Mouse (Mus musculus) CH12.LX (cell line): ENCODE results near the gene Gm5431. TPM values are rescaled to one million over a fixed set of nuclear protein-coding genes. Genes with fewer than 3 reads are reported as not detected.

Experiments
- polyA plus RNA-seq: library from polyadenylated mRNA; unstranded; fragments of >175 nt; gene quantifications from 2 replicates; pipeline ENCODE4 v1.2.1, GENCODE M21; 2012; ENCODE audit warnings: low read depth; ENCODE audit not compliant: insufficient read length
- total RNA-seq, 2 experiments: library from RNA; depleted of rRNA; stranded (reverse); fragments of 300-350 nt in 1 of 2; fragments of >200 nt in 1 of 2; gene quantifications; 2 replicates each; pipeline ENCODE4 v1.2.3; 2012 to 2014

Gm5431 gene
- total and polyA plus RNA-seq, 3 experiments = 0.89 to 4.9 (median 2.0) TPM

Other genes starting within 250 kb of the Gm5431 start
- gene Rack1, start 101.9 kb downstream of the Gm5431 start, total RNA-seq (2012; rRNA removed) = 5,582 and 6,330 TPM in 2 replicates
- gene Rack1, start 101.9 kb downstream of the Gm5431 start, total RNA-seq (2014; rRNA removed) = 4,885 and 5,265 TPM in 2 replicates
- 3,744 and 4,313 TPM in 2 replicates for gene Rack1, start 101.9 kb downstream of the Gm5431 start, polyA plus RNA-seq
- gene Trim41, start 84.9 kb downstream of the Gm5431 start, total RNA-seq (2012; rRNA removed) = 30.2 and 36.0 TPM in 2 replicates
- gene Trim41, start 84.9 kb downstream of the Gm5431 start, total RNA-seq (2014; rRNA removed) = 18.8 and 20.9 TPM in 2 replicates
- 51.6 and 63.7 TPM in 2 replicates for gene Trim41, start 84.9 kb downstream of the Gm5431 start, polyA plus RNA-seq
- gene Trim7, start 76.1 kb downstream of the Gm5431 start, total RNA-seq (2012; rRNA removed) = 20.8 and 34.6 TPM in 2 replicates
- 9.2 and 9.5 TPM in 2 replicates for gene Trim7, start 76.1 kb downstream of the Gm5431 start, total RNA-seq (2014; rRNA removed)
- gene Trim7, start 76.1 kb downstream of the Gm5431 start, polyA plus RNA-seq = 11.6 and 15.1 TPM in 2 replicates
- 6.8 and 7.1 TPM in 2 replicates for gene Gm12184, start 75.6 kb downstream of the Gm5431 start, total RNA-seq (2012; rRNA removed)
- 51.6 and 61.0 TPM in 2 replicates for gene Gm12184, start 75.6 kb downstream of the Gm5431 start, total RNA-seq (2014; rRNA removed)
- gene Gm12184, start 75.6 kb downstream of the Gm5431 start, polyA plus RNA-seq = 5.6 and 17.1 TPM in 2 replicates
- gene Irgm1, start 30.5 kb downstream of the Gm5431 start, total RNA-seq (2012; rRNA removed) = 25.7 and 35.0 TPM in 2 replicates
- 58.1 and 63.8 TPM in 2 replicates for gene Irgm1, start 30.5 kb downstream of the Gm5431 start, total RNA-seq (2014; rRNA removed)
- gene Irgm1, start 30.5 kb downstream of the Gm5431 start, polyA plus RNA-seq = 49.0 and 52.2 TPM in 2 replicates
- 23.5 and 33.5 TPM in 2 replicates for gene Psme2b, start 44.0 kb upstream of the Gm5431 start, total RNA-seq (2012; rRNA removed)
- 78.3 and 80.3 TPM in 2 replicates for gene Psme2b, start 44.0 kb upstream of the Gm5431 start, total RNA-seq (2014; rRNA removed)
- gene Psme2b, start 44.0 kb upstream of the Gm5431 start, polyA plus RNA-seq = 62.4 and 80.1 TPM in 2 replicates
- gene Olfr56, start 76.7 kb upstream of the Gm5431 start, total RNA-seq (2012; rRNA removed) = not detected in 2 replicates
- not detected in 2 replicates for gene Olfr56, start 76.7 kb upstream of the Gm5431 start, total RNA-seq (2014; rRNA removed)
- gene Olfr56, start 76.7 kb upstream of the Gm5431 start, polyA plus RNA-seq = 0.12 TPM in 1 of 2 replicates, not detected in the other
- gene 9930111J21Rik1, start 77.2 kb upstream of the Gm5431 start, total RNA-seq (2012; rRNA removed) = 6.4 and 7.4 TPM in 2 replicates
- gene 9930111J21Rik1, start 77.2 kb upstream of the Gm5431 start, total RNA-seq (2014; rRNA removed) = 3.4 and 4.3 TPM in 2 replicates
- gene 9930111J21Rik1, start 77.2 kb upstream of the Gm5431 start, polyA plus RNA-seq = 6.0 and 7.8 TPM in 2 replicates
- 0.04 TPM in 2 replicates for gene Gm12185, start 90.0 kb upstream of the Gm5431 start, total RNA-seq (2012; rRNA removed)
- gene Gm12185, start 90.0 kb upstream of the Gm5431 start, total RNA-seq (2014; rRNA removed) = 0.08 TPM in 1 of 2 replicates, not detected in the other
- gene Gm12185, start 90.0 kb upstream of the Gm5431 start, polyA plus RNA-seq = 0.14 and 0.50 TPM in 2 replicates
- 0.04 TPM in 1 of 2 replicates, not detected in the other for gene Tgtp1, start 92.0 kb upstream of the Gm5431 start, total RNA-seq (2012; rRNA removed)
- 0.07 TPM in 1 of 2 replicates, not detected in the other for gene Tgtp1, start 92.0 kb upstream of the Gm5431 start, total RNA-seq (2014; rRNA removed)
- gene Tgtp1, start 92.0 kb upstream of the Gm5431 start, polyA plus RNA-seq = 0.21 TPM in 1 of 2 replicates, not detected in the other
- gene 9930111J21Rik2, start 149.0 kb upstream of the Gm5431 start, total RNA-seq (2012; rRNA removed) = 6.9 and 9.9 TPM in 2 replicates
- 18.5 and 21.4 TPM in 2 replicates for gene 9930111J21Rik2, start 149.0 kb upstream of the Gm5431 start, total RNA-seq (2014; rRNA removed)
- gene 9930111J21Rik2, start 149.0 kb upstream of the Gm5431 start, polyA plus RNA-seq = 20.7 and 22.7 TPM in 2 replicates
- 0.08 TPM in 1 of 2 replicates, not detected in the other for gene Tgtp2, start 162.0 kb upstream of the Gm5431 start, total RNA-seq (2012; rRNA removed)
- gene Tgtp2, start 162.0 kb upstream of the Gm5431 start, total RNA-seq (2014; rRNA removed) = 0.07 and 0.43 TPM in 2 replicates
- 0.18 TPM in 1 of 2 replicates, not detected in the other for gene Tgtp2, start 162.0 kb upstream of the Gm5431 start, polyA plus RNA-seq
- 6.2 and 7.2 TPM in 2 replicates for gene Ifi47, start 174.4 kb upstream of the Gm5431 start, total RNA-seq (2012; rRNA removed)
- gene Ifi47, start 174.4 kb upstream of the Gm5431 start, total RNA-seq (2014; rRNA removed) = 2.3 and 2.8 TPM in 2 replicates
- gene Ifi47, start 174.4 kb upstream of the Gm5431 start, polyA plus RNA-seq = 2.7 and 3.2 TPM in 2 replicates
- not detected in 2 replicates for gene Olfr1396, start 212.7 kb upstream of the Gm5431 start, total RNA-seq (2012; rRNA removed)
- gene Olfr1396, start 212.7 kb upstream of the Gm5431 start, total RNA-seq (2014; rRNA removed) = not detected in 2 replicates
- gene Olfr1396, start 212.7 kb upstream of the Gm5431 start, polyA plus RNA-seq = not detected in 2 replicates
- not detected in 2 replicates for gene Olfr1395, start 240.1 kb upstream of the Gm5431 start, total RNA-seq (2012; rRNA removed)
- not detected in 2 replicates for gene Olfr1395, start 240.1 kb upstream of the Gm5431 start, total RNA-seq (2014; rRNA removed)
- not detected in 2 replicates for gene Olfr1395, start 240.1 kb upstream of the Gm5431 start, polyA plus RNA-seq